Mouse (Mus musculus) liver, embryonic 12.5 days (tissue): ENCODE data around the gene Asic4. TPM values are rescaled to one million over a fixed set of nuclear protein-coding genes. Genes with fewer than 3 reads are reported as not detected.

ENCODE experiments used
- ATAC-seq: fragments of 200-750 bp; cut with Nextera tagmentation; 2 replicates; pipeline ENCODE4 v1.8.0; 2017; ENCODE audit warnings: moderate number of reproducible peaks, mild to moderate bottlenecking, moderate library complexity
- H3K27ac ChIP-seq: fragments of 300-500 bp; sonication (generic); 2 replicates; pipeline ENCODE4 v1.5.1; 2016; ENCODE audit warnings: mild to moderate bottlenecking
- H3K27me3 ChIP-seq: fragments of 300-500 bp; sonication (generic); replicated peaks from 2 replicates; pipeline ENCODE4 v1.6.1; 2016; ENCODE audit warnings: mild to moderate bottlenecking, moderate library complexity
- H3K36me3 ChIP-seq: fragments of 300-500 bp; sonication (generic); 2 replicates; pipeline ENCODE4 v1.6.1; 2016; ENCODE audit warnings: mild to moderate bottlenecking, moderate library complexity
- H3K4me1 ChIP-seq: fragments of 300-500 bp; sonication (generic); 2 replicates; pipeline ENCODE4 v1.6.1; 2016
- H3K4me2 ChIP-seq: fragments of 300-500 bp; sonication (generic); 2 replicates; pipeline ENCODE4 v1.6.1; 2016; ENCODE audit warnings: mild to moderate bottlenecking, moderate library complexity
- H3K4me3 ChIP-seq: fragments of 300-500 bp; sonication (generic); 2 replicates; pipeline ENCODE4 v1.5.1; 2016; ENCODE audit warnings: mild to moderate bottlenecking, moderate library complexity
- H3K9ac ChIP-seq: fragments of 300-500 bp; sonication (generic); 2 replicates; pipeline ENCODE4 v1.6.1; 2016; ENCODE audit warnings: mild to moderate bottlenecking, moderate library complexity
- H3K9me3 ChIP-seq: fragments of 300-500 bp; sonication (generic); replicated peaks from 2 replicates; pipeline ENCODE4 v1.6.1; 2016; ENCODE audit warnings: mild to moderate bottlenecking, moderate library complexity
- WGBS: fragments of 180-500 bp; shearing (Covaris S2); methylation state at CpG from one replicate; pipeline ENCODE4 v1.1.7; 2016; ENCODE audit not compliant: insufficient replicate concordance; 5-methylcytosine and 5-hydroxymethylcytosine counted together
- polyA plus RNA-seq: library from polyadenylated mRNA; unstranded; fragments of >200 nt; fragmentation: Nextera tagmentation; extraction: Ambion mirVana; gene quantifications from 2 replicates; pipeline ENCODE4 v1.2.1, GENCODE M21; 2016

Gene Asic4
- polyA plus RNA-seq, 1 experiment from 2014 or later = 0.83 TPM

DNA sequence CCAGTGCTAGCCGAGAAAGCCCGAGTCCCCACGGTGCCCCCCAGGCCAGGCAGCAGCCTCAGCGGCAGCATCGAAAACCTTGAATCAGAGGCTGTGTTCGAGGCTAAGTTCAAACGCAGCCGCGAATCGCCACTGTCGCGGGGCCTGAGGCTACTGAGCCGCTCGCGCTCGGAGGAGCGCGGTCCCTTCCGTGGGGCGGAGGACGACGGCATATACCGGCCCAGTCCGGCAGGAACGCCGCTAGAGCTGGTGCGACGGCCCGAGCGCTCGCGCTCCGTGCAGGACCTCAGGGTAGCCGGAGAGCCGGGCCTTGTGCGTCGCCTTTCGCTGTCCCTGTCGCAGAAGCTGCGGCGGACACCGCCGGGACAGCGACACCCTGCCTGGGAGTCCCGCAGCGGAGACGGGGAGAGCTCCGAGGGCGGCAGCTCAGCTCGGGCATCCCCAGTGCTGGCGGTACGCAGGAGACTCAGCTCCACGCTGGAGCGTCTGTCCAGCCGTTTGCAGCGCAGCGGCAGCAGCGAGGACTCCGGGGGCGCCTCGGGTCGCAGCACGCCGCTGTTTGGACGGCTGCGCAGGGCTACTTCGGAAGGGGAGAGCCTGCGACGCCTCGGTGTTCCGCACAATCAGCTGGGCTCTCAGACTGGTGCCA is 27.3 kb upstream of the Asic4 start:
- Histone ChIP-seq H3K4me2 (peak overlapping the region; percentile 56), H3K9ac (no peak overlapping the region), H3K4me3 (peak overlapping the region; percentile 26), H3K27me3 (peaks cover 87% of the 10 kb centered on the region), H3K36me3 (no peaks in the 10 kb centered on the region), H3K27ac (no peak overlapping the region), H3K9me3 (no peaks in the 10 kb centered on the region), H3K4me1 (peaks cover 31% of the 10 kb centered on the region)
- ATAC-seq = no peak
- WGBS = 2% methylated on average over 71 of the region's 71 CpGs

DNA sequence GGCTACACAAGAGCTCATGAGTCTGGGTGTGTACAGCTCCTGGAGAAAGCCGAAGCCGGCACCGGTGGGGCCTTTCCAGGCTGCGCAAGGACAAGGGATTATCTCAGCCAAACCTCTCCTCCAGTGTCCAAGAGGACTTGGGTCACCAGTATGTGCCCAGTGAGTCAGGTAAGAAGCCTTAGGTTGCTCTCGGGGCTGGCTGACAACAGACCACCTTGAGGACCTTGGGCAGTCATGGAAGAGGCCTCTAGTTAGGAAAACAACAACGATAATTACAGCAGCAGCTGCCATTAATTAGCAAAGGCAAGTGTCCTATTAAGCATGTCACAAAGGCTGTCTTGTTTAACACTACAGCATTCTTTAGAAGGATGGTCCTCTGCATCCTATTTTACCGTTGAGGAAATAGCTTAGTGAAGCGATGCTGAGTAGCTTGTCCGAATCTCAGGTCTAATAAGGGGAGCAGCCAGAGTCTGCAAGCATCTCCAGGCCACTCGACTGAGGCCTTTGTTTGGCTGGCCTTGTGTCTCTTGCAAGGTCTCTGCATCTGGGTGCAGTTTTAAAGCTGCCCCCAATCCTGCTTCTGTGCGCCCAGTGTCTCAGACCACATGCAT is 26.4 kb upstream of the Asic4 start:
- H3K4me1 ChIP-seq = peaks cover 31% of the 10 kb centered on the region
- no peaks in the 10 kb centered on the region for H3K9me3 ChIP-seq
- H3K36me3 ChIP-seq = no peaks in the 10 kb centered on the region
- H3K4me3 ChIP-seq = no peak overlapping the region
- ATAC-seq = no peak
- H3K4me2 ChIP-seq = no peak overlapping the region
- peaks cover 81% of the 10 kb centered on the region for H3K27me3 ChIP-seq
- no peak overlapping the region for H3K27ac ChIP-seq
- 66% methylated on average over 11 of the region's 11 CpGs for WGBS
- no peak overlapping the region for H3K9ac ChIP-seq

DNA sequence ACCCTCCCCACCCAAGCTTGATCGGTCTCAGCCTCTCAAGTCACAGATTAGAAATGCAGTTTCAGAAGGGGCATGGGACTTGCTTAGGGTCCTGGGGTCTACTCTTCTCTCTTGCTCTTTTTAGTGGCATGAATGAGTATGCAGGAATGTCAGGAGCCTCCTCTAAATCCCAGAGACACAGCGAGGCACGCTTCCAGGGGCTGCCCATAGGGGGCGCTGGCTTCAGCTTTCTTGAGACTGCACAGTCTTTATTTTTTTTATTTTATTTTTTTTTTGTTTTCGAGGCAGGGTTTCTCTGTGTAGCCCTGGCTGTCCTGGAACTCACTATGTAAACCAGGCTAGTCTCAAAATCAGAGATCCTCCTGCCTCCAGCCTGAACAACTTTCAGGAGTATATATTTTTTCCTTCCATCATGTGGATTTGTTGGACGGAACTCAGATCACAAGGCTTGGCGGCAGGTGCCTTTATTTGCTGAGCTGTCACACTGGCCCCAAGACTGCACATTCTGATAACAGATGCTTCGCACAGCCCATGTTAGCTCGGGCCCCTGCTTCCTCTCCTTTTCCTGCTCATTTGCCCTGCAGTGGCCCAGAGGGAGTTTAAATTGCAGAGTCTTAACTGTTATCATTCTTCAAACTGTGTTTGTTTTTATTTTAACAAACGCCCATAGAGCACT is 24.3 kb upstream of the Asic4 start:
- no peak overlapping the region for H3K27ac ChIP-seq
- no peaks in the 10 kb centered on the region for H3K36me3 ChIP-seq
- H3K4me1 ChIP-seq = peaks cover 31% of the 10 kb centered on the region
- H3K9me3 ChIP-seq = no peaks in the 10 kb centered on the region
- H3K4me2 ChIP-seq = no peak overlapping the region
- WGBS = 11% methylated on average over 10 of the region's 10 CpGs
- H3K4me3 ChIP-seq = no peak overlapping the region
- H3K9ac ChIP-seq = no peak overlapping the region
- peaks cover 92% of the 10 kb centered on the region for H3K27me3 ChIP-seq
- ATAC-seq = no peak

DNA sequence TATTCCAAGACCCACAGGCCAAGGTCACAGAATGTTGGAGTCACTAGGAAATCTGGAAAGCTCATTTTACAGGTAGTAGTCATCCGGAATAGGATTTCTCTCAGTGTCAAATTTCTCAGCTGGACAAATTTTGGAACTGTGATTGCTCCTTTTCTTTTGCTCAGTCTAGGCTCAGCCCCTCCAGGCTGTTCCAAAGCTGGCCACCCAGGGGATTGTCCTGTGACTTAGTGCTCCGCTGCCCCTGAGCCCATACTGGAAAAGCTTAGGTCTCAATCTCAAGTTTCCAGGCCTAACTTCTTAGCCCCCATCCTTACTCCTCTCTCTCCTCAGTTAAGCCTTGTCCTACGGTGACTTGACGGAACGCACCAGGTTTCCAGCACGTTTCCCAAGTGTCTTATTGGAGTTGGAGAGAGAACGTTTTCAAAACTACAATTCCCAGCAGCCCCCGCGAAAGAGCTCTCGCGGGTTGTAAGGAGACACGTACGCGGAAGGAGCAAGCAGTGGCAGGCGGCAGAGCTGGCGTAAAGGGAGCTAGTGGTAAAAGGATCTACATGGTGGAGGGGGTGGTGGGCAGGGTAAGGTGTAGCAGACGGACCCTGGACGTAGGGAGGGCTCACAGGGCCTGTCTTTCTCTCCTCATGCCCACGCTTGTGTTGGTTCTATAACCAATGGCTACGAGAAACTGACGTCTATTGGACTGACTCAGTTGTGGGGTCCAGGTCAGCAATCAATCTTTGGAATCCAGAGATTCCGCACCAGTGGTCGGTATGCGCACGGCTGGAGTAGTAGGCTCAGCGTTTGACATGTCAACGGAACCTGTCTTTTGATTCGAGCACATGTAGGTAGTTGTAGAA is 14.5 kb upstream of the Asic4 start, which contains the start of gene Gmppa:
Gene Gmppa, plus strand, starts transcription at position 456 of the 854 bp plus-strand sequence.
- WGBS = 5% methylated on average over 28 of the region's 28 CpGs
- H3K27ac ChIP-seq = peak within 1 kb of the TSS; percentile 33; the same call in 1 of the 2 replicates
- peak; percentile 80 for ATAC-seq

DNA sequence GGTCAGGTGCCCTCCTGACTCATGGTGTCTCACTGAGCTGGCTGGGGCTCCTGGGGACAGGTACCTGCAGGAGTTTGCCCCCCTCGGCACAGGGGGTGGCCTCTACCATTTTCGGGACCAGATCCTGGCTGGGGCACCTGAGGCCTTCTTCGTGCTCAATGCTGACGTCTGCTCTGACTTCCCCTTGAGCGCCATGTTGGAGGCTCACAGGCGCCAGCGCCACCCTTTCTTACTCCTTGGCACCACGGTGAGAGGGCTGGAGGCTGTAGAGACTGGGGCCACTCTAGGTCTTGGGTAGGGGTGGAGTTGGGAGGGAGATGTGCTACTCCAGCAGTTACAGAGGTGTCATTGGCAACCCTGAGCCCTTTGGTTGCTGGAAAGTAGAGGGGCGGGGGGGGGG is 11.5 kb upstream of the Asic4 start:
- Histone ChIP-seq H3K4me3 (no peak overlapping the region), H3K27me3 (peaks cover 9% of the 10 kb centered on the region), H3K9ac (no peak overlapping the region), H3K4me2 (no peak overlapping the region), H3K36me3 (peaks cover 25% of the 10 kb centered on the region), H3K4me1 (peaks cover 35% of the 10 kb centered on the region), H3K9me3 (no peaks in the 10 kb centered on the region), H3K27ac (no peak overlapping the region)
- 81% methylated on average over 8 of the region's 9 CpGs for WGBS
- ATAC-seq = no peak

More for the DNA sequence above, 14.5 kb upstream of the Asic4 start, which contains the start of gene Gmppa:
- Histone ChIP-seq H3K4me3 (peak within 1 kb of the TSS; percentile 64), H3K4me1 (peaks cover 22% of the 10 kb centered on the region), H3K4me2 (peak within 1 kb of the TSS; percentile 75), H3K36me3 (peaks cover 13% of the 10 kb centered on the region), H3K27me3 (peaks cover 40% of the 10 kb centered on the region), H3K9ac (peak within 1 kb of the TSS; percentile 71), H3K9me3 (no peaks in the 10 kb centered on the region)

DNA sequence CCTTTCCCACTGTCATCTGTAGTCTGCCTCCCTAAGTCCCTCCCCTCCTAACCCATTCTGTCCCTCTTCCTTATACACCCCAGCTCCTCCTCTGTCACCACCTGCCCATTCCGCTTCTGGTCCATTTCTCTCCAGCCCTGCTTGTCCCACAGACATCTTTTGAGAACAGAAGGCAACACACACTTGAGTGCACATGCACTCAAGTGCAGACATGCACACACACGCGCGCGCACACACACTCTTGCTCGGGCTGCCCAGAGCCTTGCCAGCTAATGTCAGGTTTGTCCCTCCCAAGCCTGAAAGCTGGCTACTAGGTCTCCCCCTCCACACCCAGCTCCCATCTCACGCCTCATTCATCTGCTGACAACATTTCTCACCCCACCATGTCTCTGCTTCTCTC is 9.6 kb upstream of the Asic4 start:
- Histone ChIP-seq H3K4me3 (no peak overlapping the region), H3K4me2 (no peak overlapping the region), H3K36me3 (peaks cover 25% of the 10 kb centered on the region), H3K9ac (no peak overlapping the region), H3K4me1 (peaks cover 49% of the 10 kb centered on the region), H3K9me3 (no peaks in the 10 kb centered on the region), H3K27ac (no peak overlapping the region), H3K27me3 (peaks cover 16% of the 10 kb centered on the region)
- ATAC-seq = no peak
- WGBS = 88% methylated on average over 7 of the region's 7 CpGs

DNA sequence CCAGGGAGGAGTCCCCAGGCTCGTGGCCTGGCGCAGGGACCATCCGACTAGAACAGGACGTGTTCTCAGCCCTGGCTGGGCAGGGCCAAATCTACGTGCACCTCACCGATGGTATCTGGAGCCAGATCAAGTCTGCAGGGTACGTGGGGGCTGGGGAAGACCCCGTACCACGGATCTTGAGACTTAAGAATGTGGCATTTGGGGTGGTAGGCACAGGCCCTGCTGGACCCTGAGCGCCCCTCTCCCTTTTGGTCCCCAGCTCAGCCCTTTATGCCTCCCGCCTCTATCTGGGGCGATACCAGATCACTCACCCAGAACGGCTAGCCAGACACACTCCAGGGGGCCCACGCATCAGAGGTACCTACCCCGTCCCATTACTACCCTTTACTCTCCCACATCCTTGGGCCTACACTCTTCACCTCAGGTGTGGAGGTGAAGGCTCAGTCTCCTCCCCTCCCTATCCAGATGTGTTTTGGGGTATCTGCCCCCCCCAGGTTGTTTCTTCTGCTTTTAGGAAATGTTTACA is 8.7 kb upstream of the Asic4 start:
- Histone ChIP-seq H3K4me1 (peaks cover 52% of the 10 kb centered on the region), H3K27ac (no peak overlapping the region), H3K27me3 (peaks cover 22% of the 10 kb centered on the region), H3K9me3 (no peaks in the 10 kb centered on the region), H3K4me2 (no peak overlapping the region), H3K4me3 (no peak overlapping the region), H3K9ac (no peak overlapping the region), H3K36me3 (peaks cover 25% of the 10 kb centered on the region)
- ATAC-seq = no peak
- 81% methylated on average over 15 of the region's 15 CpGs for WGBS

DNA sequence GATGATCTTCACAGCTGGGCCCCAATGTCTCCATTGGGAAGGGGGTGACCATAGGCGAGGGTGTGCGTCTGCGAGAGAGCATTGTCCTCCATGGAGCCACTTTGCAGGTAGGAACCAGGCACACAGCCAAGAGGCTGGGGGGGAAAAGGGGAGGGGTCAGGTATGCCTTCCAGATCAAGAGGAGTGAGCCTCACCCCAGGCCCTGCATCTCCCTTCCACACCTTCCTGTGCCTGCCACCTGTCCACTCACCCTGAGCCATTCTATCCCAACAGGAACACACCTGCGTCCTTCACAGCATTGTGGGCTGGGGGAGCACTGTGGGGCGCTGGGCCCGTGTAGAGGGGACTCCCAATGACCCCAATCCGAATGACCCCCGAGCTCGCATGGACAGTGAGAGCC is 8.1 kb upstream of the Asic4 start:
- Histone ChIP-seq H3K4me1 (peaks cover 52% of the 10 kb centered on the region), H3K4me3 (no peak overlapping the region), H3K4me2 (no peak overlapping the region), H3K27me3 (peaks cover 28% of the 10 kb centered on the region), H3K9ac (no peak overlapping the region), H3K36me3 (peaks cover 25% of the 10 kb centered on the region), H3K27ac (no peak overlapping the region), H3K9me3 (no peaks in the 10 kb centered on the region)
- 77% methylated on average over 9 of the region's 9 CpGs for WGBS
- ATAC-seq = no peak

DNA sequence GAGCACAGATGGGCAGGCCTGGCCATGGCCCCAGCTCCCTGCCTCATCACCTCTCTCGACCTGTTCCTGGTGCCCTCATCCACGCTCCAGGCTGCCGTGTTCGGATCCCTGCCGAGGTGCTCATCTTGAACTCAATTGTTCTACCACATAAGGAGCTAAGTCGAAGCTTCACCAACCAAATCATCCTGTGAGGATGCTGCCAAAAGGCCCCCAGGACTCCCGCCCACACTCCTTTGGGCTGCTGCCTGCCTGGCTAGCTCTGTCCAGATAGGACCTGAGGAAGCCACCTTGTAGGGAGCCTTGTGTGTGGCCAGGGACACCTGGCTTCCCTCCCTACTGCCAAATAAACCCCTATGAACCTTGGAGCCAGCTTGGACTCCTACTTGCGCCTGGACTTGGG is 7.4 kb upstream of the Asic4 start:
- H3K4me2 ChIP-seq = no peak overlapping the region
- peaks cover 53% of the 10 kb centered on the region for H3K4me1 ChIP-seq
- 65% methylated on average over 8 of the region's 8 CpGs for WGBS
- no peak overlapping the region for H3K9ac ChIP-seq
- no peak for ATAC-seq
- peaks cover 35% of the 10 kb centered on the region for H3K27me3 ChIP-seq
- H3K36me3 ChIP-seq = peaks cover 25% of the 10 kb centered on the region
- H3K9me3 ChIP-seq = no peaks in the 10 kb centered on the region
- no peak overlapping the region for H3K4me3 ChIP-seq
- no peak overlapping the region for H3K27ac ChIP-seq

DNA sequence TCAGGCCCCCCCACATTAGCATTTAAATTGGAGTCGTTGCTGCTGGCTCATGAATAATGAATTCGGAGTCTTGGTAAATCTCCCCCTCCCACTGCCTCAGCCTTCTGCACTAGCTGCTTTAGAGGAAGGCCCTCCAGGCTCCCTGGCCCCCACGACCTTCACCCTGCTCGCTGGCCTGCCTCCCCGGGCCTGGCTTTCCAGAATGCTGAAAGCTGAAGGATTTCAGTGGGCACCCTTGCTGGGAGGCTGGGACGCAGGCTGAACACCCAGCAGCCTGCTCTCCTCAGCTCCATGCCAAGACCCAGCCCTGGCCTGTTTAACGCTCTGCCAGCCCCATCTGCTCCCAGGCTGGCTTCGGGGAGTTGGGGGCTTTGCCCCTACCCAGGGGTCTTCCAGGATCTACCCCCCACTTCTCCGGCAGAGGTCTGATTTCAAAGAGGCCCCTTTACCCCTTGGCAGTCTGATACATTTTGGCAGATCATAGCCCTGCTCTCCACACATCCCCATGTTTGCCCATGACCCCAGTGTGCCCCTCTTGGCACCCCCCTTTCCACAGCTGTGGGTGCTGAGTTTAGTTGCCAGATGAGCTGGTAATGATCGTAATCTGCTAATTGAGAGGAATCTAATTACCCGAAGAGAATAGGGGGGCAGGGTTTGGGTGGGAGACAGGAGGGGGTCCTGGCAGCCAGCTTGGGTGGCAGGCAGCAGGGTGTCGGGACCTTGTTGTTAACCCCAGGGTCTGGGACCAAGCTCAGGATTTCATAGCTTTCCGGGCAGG is 6.8 kb upstream of the Asic4 start:
- H3K27me3 ChIP-seq = peaks cover 41% of the 10 kb centered on the region
- no peaks in the 10 kb centered on the region for H3K9me3 ChIP-seq
- peaks cover 24% of the 10 kb centered on the region for H3K36me3 ChIP-seq
- H3K4me1 ChIP-seq = peaks cover 59% of the 10 kb centered on the region
- H3K4me3 ChIP-seq = no peak overlapping the region
- no peak overlapping the region for H3K27ac ChIP-seq
- ATAC-seq = no peak
- no peak overlapping the region for H3K9ac ChIP-seq
- WGBS = 53% methylated on average over 13 of the region's 13 CpGs
- H3K4me2 ChIP-seq = no peak overlapping the region

DNA sequence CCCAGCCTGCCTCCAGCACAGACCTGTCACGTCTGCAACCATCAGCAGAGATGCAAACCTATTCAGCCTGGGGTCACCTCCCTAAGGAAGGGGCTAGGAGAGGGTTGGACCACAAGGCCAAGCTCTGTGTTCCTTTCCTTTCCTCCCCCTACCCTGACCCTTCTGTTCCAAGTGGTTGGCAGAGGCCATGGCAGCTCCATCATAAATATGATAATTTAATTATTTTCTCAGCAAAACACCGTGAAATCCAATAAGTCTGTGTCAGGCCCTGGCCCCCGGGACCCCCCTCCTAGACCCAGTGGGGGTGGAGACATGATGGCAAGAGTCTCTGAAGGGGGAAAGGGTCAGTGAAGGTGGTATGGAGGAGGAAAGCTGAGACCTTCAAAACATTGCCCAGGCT is 6.0 kb upstream of the Asic4 start:
- Histone ChIP-seq H3K4me2 (peak overlapping the region; percentile 74), H3K36me3 (peaks cover 19% of the 10 kb centered on the region), H3K9ac (no peak overlapping the region), H3K4me3 (no peak overlapping the region), H3K9me3 (no peaks in the 10 kb centered on the region), H3K4me1 (peaks cover 67% of the 10 kb centered on the region), H3K27me3 (peaks cover 49% of the 10 kb centered on the region), H3K27ac (no peak overlapping the region)
- ATAC-seq = no peak
- WGBS = 35% methylated on average over 3 of the region's 3 CpGs
